Mouse (Mus musculus): ENCODE measurements at regions not wholly inside any gene's neighbourhood (a gene's known extent, or its start where the extent isn't known, plus 50 kb on each side); places are given as distances from the start of the nearest gene placed in this dataset.

DNA sequence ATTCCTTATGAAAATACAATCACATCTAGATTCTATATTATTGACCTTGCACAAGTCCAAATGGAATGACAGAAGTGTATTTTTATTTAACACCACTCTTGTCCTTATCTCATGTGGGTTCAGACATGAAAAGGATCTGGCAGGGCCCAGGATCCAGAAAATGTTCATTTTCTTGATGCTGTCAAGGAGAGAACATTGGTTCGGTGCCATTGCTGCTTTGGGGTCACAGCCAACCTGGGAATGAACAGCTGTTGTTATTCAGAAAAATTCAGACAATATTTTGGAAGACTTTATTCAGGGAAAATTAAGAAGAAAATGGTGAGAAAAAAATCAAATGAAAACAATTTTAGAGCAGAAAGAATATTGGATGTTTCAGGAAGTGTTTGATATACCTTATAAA is 590.0 kb downstream of the Iqcm start:
- no peak for ATAC-seq (replicated peaks; ENCODE audit: insufficient number of reproducible peaks, low FRiP score, low TSS enrichment)
- Histone ChIP-seq H3K9me3 (replicated peaks; ENCODE audit: control insufficient read depth, low read length) (no peaks in the 10 kb centered on the region), H3K36me3 (ENCODE audit: control insufficient read depth, insufficient read depth, low read length) (no peaks in the 10 kb centered on the region), H3K27me3 (ENCODE audit: control insufficient read depth, insufficient read depth, low read length) (no peaks in the 10 kb centered on the region), H3K4me3 (ENCODE audit: low read depth, low read length) (no peak overlapping the region), H3K4me1 (ENCODE audit: control insufficient read depth, insufficient read depth, low read length) (no peaks in the 10 kb centered on the region), H3K4me2 (no peak overlapping the region), H3K9ac (ENCODE audit: low read depth, low read length) (no peak overlapping the region), H3K27ac (ENCODE audit: low read depth, low read length) (no peak overlapping the region)
- WGBS (ENCODE audit: insufficient replicate concordance), result 70% methylated on average over 1 of the region's 1 CpGs

DNA sequence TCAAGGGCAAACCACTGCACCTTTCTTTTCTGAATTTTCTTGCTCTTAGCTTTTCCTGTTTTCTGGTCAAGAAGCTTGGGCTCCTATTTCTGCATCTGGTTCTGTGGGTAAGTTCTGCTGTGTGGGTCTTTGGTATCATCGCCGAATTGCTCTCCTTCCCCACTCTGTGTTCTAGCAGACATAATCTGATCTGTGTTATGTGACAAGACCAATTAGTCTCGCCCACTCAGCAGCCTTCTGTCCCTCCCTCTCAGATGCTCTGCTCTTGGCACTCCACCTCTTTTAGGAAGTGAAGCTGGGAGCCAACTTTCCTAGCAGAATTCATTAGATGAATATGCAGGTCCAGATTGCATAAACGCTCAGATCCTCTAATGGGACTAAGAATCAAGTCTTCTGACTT is 603.5 kb downstream of the Iqcm start:
- Histone ChIP-seq H3K4me1 (ENCODE audit: control insufficient read depth, insufficient read depth, low read length) (no peaks in the 10 kb centered on the region), H3K27ac (ENCODE audit: low read depth, low read length) (no peak overlapping the region), H3K27me3 (ENCODE audit: control insufficient read depth, insufficient read depth, low read length) (no peaks in the 10 kb centered on the region), H3K4me3 (ENCODE audit: low read depth, low read length) (no peak overlapping the region), H3K36me3 (ENCODE audit: control insufficient read depth, insufficient read depth, low read length) (no peaks in the 10 kb centered on the region), H3K4me2 (no peak overlapping the region), H3K9me3 (replicated peaks; ENCODE audit: control insufficient read depth, low read length) (no peaks in the 10 kb centered on the region), H3K9ac (ENCODE audit: low read depth, low read length) (no peak overlapping the region)
- 74% methylated on average over 4 of the region's 4 CpGs for WGBS (ENCODE audit: insufficient replicate concordance)
- ATAC-seq (replicated peaks; ENCODE audit: insufficient number of reproducible peaks, low FRiP score, low TSS enrichment), result no peak

DNA sequence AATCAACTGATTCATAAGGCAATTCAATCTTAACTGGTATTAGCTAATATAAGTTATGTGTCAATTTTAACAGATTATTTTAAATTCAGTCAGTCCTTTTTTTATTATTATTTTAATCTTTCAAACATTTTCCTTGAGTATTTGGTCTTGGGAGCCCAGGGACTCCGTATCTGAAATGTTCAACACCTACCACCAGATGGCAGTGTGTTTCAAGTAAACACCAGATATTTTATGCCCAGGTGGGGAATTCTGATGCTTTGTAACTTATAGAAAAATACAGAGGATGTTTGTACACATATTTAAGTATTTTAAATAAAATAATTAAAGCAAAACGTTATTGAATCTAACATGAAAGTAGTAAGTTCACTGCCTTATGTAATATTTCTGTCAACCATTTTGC is 619.2 kb downstream of the Iqcm start:
- no peaks in the 10 kb centered on the region for H3K4me1 ChIP-seq (ENCODE audit: control insufficient read depth, insufficient read depth, low read length)
- H3K4me3 ChIP-seq (ENCODE audit: low read depth, low read length), result no peak overlapping the region
- H3K9me3 ChIP-seq (replicated peaks; ENCODE audit: control insufficient read depth, low read length), result no peaks in the 10 kb centered on the region
- H3K4me2 ChIP-seq, result no peak overlapping the region
- no peaks in the 10 kb centered on the region for H3K27me3 ChIP-seq (ENCODE audit: control insufficient read depth, insufficient read depth, low read length)
- H3K9ac ChIP-seq (ENCODE audit: low read depth, low read length), result no peak overlapping the region
- ATAC-seq (replicated peaks; ENCODE audit: insufficient number of reproducible peaks, low FRiP score, low TSS enrichment), result no peak
- no peak overlapping the region for H3K27ac ChIP-seq (ENCODE audit: low read depth, low read length)
- no peaks in the 10 kb centered on the region for H3K36me3 ChIP-seq (ENCODE audit: control insufficient read depth, insufficient read depth, low read length)
- WGBS (ENCODE audit: insufficient replicate concordance), result 6% methylated on average over 2 of the region's 2 CpGs

DNA sequence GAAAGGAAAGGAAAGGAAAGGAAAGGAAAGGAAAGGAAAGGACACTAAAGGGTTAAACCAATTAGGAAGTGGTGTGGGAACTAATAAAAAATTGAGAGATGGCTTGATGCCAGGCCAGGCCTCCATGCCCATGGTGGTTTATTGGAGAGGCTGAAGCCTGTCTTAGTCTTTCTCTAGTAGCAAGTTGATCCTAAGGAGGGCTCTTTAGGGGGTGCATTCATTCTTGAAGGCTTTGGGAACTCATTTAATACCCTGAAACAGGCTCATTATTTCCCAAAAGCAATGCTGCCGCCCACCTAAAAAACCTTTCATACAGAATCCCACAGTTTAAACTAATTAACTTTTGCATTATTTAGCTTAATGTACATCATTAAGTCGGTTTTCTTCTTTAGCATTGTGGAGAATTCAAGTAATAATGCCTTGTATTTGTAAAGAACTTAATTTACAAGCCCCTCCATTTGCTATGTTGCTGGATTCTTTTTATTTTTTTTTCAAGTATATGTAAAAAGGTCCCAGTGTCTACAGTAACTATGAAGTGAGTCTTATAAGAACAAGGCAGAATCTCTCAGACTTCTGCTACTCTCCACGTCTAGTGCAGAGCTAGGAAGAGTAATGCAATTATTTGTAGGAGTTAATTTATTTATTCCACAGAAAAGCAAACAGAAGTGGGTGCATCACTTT is 624.3 kb downstream of the Iqcm start:
- Histone ChIP-seq H3K9ac (ENCODE audit: low read depth, low read length) (no peak overlapping the region), H3K27ac (ENCODE audit: low read depth, low read length) (no peak overlapping the region), H3K36me3 (ENCODE audit: control insufficient read depth, insufficient read depth, low read length) (no peaks in the 10 kb centered on the region), H3K4me3 (ENCODE audit: low read depth, low read length) (no peak overlapping the region), H3K4me2 (no peak overlapping the region), H3K27me3 (ENCODE audit: control insufficient read depth, insufficient read depth, low read length) (no peaks in the 10 kb centered on the region), H3K4me1 (ENCODE audit: control insufficient read depth, insufficient read depth, low read length) (no peaks in the 10 kb centered on the region), H3K9me3 (replicated peaks; ENCODE audit: control insufficient read depth, low read length) (no peaks in the 10 kb centered on the region)
- WGBS (ENCODE audit: insufficient replicate concordance), result 50% methylated on average over 3 of the region's 3 CpGs
- ATAC-seq (replicated peaks; ENCODE audit: insufficient number of reproducible peaks, low FRiP score, low TSS enrichment), result no peak

DNA sequence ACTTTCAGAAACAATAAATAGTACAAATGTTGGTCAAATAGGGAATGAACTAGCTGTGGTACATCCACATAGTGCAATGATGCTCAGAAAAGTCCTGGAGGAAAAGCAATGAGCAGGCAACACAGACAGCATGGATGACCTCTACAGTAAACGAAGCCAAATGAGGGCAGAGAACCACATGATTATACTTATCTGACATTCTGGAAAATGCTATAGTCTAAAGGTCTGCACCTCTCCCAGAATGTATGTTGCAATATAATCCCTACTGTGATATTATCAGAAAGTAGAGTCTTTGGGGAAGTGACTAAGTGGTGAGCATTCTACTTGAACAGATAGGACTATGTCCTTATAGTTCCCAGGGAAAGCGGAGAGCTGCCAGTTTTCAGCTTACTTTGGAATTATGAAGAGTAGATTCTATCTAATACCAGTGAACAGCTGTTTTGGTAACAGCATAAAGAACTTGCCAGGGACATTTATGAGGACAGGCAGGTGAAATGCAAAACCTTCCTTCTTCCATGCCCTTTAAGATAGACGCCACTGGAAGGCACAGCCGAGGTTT is 672.2 kb downstream of the Iqcm start:
- 65% methylated on average over 4 of the region's 4 CpGs for WGBS (ENCODE audit: insufficient replicate concordance)

DNA sequence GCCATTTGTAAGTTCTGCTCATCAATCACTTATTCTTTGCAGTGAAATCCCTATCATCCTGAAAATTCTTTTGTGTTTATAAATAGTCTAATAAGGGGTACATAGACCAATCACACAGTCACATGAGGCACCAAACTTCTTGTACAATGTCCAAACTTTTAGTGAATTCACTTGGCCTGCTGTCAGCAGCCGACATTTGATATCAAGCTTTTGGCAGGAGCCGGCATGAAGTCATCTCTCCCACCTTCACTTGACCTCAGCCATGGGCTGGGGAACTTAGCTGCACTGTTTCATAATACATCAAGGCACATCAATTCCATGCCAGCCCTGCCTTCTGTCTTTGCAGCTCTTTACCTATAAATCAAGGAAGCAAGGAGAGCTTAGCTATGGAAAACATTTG is 679.0 kb downstream of the Iqcm start:
- Histone ChIP-seq H3K9ac (ENCODE audit: low read depth, low read length) (no peak overlapping the region), H3K36me3 (ENCODE audit: control insufficient read depth, insufficient read depth, low read length) (no peaks in the 10 kb centered on the region), H3K27me3 (ENCODE audit: control insufficient read depth, insufficient read depth, low read length) (no peaks in the 10 kb centered on the region), H3K9me3 (replicated peaks; ENCODE audit: control insufficient read depth, low read length) (no peaks in the 10 kb centered on the region), H3K4me2 (no peak overlapping the region), H3K4me3 (ENCODE audit: low read depth, low read length) (no peak overlapping the region), H3K4me1 (ENCODE audit: control insufficient read depth, insufficient read depth, low read length) (no peaks in the 10 kb centered on the region), H3K27ac (ENCODE audit: low read depth, low read length) (no peak overlapping the region)
- ATAC-seq (replicated peaks; ENCODE audit: insufficient number of reproducible peaks, low FRiP score, low TSS enrichment), result 0 out of 2 replicates have a peak, but pooled peaks have one; percentile 35
- 47% methylated on average over 2 of the region's 2 CpGs for WGBS (ENCODE audit: insufficient replicate concordance)

More for the DNA sequence above, 672.2 kb downstream of the Iqcm start:
- no peaks in the 10 kb centered on the region for H3K27me3 ChIP-seq (ENCODE audit: control insufficient read depth, insufficient read depth, low read length)
- no peak overlapping the region for H3K9ac ChIP-seq (ENCODE audit: low read depth, low read length)
- no peak overlapping the region for H3K4me2 ChIP-seq
- H3K9me3 ChIP-seq (replicated peaks; ENCODE audit: control insufficient read depth, low read length), result no peaks in the 10 kb centered on the region
- no peaks in the 10 kb centered on the region for H3K4me1 ChIP-seq (ENCODE audit: control insufficient read depth, insufficient read depth, low read length)
- H3K27ac ChIP-seq (ENCODE audit: low read depth, low read length), result no peak overlapping the region
- H3K4me3 ChIP-seq (ENCODE audit: low read depth, low read length), result no peak overlapping the region
- H3K36me3 ChIP-seq (ENCODE audit: control insufficient read depth, insufficient read depth, low read length), result no peaks in the 10 kb centered on the region
- ATAC-seq (replicated peaks; ENCODE audit: insufficient number of reproducible peaks, low FRiP score, low TSS enrichment), result no peak

DNA sequence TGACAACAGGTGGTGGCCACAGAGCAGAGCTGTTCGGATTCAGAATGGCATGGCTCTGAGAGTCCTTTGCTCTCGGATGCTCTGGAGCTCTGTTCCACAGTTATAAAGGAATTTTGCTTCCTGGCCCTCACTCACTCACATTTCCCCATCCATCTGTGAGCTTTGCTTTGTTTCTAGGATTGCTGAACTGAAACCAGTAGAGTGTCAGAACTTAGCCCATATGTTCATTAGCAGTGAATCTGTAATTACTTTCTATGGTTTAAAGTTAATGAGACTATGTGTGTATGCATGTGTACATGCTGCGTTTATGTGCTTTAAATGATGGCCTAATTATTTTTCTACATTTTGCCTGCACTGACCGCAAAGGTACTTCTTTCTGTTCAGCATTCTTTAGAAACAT is 688.7 kb downstream of the Iqcm start:
- ATAC-seq (replicated peaks; ENCODE audit: insufficient number of reproducible peaks, low FRiP score, low TSS enrichment), result no peak
- Histone ChIP-seq H3K4me1 (ENCODE audit: control insufficient read depth, insufficient read depth, low read length) (no peaks in the 10 kb centered on the region), H3K27me3 (ENCODE audit: control insufficient read depth, insufficient read depth, low read length) (no peaks in the 10 kb centered on the region), H3K4me3 (ENCODE audit: low read depth, low read length) (no peak overlapping the region), H3K9ac (ENCODE audit: low read depth, low read length) (no peak overlapping the region), H3K9me3 (replicated peaks; ENCODE audit: control insufficient read depth, low read length) (no peaks in the 10 kb centered on the region), H3K36me3 (ENCODE audit: control insufficient read depth, insufficient read depth, low read length) (no peaks in the 10 kb centered on the region), H3K4me2 (no peak overlapping the region), H3K27ac (ENCODE audit: low read depth, low read length) (no peak overlapping the region)
- WGBS (ENCODE audit: insufficient replicate concordance), result 58% methylated on average over 4 of the region's 4 CpGs

DNA sequence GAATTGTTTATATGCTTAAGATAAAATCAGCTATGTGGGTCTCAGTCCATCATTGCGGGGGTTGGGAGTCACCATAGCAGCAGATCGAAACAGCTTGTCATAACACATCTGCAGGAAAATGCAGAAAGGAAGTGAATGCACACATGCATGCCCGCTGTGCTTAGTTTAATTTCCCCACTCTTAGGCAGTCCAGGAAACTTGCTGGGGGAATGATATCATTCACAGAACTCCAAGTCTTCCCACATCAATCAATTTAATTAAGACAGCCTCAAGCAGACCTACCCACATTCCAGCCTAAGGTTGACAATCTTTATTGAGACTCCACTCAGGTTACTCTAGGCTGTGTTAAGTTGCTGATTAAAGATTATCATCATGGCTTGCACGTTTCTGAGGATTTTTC is 700.2 kb downstream of the Iqcm start:
- Histone ChIP-seq H3K9ac (ENCODE audit: low read depth, low read length) (no peak overlapping the region), H3K9me3 (replicated peaks; ENCODE audit: control insufficient read depth, low read length) (no peaks in the 10 kb centered on the region), H3K27me3 (ENCODE audit: control insufficient read depth, insufficient read depth, low read length) (no peaks in the 10 kb centered on the region), H3K27ac (ENCODE audit: low read depth, low read length) (no peak overlapping the region), H3K36me3 (ENCODE audit: control insufficient read depth, insufficient read depth, low read length) (no peaks in the 10 kb centered on the region), H3K4me2 (no peak overlapping the region), H3K4me1 (ENCODE audit: control insufficient read depth, insufficient read depth, low read length) (no peaks in the 10 kb centered on the region), H3K4me3 (ENCODE audit: low read depth, low read length) (no peak overlapping the region)
- 48% methylated on average over 4 of the region's 4 CpGs for WGBS (ENCODE audit: insufficient replicate concordance)
- no peak for ATAC-seq (replicated peaks; ENCODE audit: insufficient number of reproducible peaks, low FRiP score, low TSS enrichment)

DNA sequence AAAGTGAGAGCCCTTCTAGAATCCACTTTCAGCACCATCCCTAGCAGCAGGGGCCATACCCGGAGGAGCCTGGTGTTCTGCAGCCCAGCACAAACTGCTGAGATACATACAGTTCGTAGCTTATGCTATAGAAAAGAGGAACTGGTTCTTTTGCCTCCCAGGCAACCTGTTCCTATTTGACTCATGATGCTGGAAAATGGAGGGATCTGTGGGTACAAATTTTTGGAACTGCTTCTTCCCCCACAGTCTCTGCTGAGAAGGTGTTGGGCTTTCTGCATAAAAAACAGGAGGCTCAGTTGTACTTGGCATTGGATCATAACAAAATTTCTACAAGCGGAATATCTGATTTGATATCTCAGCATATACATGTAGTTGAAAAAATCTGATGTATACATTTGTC is 716.7 kb upstream of the Nr3c2 start:
- no peaks in the 10 kb centered on the region for H3K27me3 ChIP-seq (ENCODE audit: control insufficient read depth, insufficient read depth, low read length)
- no peaks in the 10 kb centered on the region for H3K9me3 ChIP-seq (replicated peaks; ENCODE audit: control insufficient read depth, low read length)
- H3K9ac ChIP-seq (ENCODE audit: low read depth, low read length), result no peak overlapping the region
- no peak overlapping the region for H3K27ac ChIP-seq (ENCODE audit: low read depth, low read length)
- no peak overlapping the region for H3K4me2 ChIP-seq
- ATAC-seq (replicated peaks; ENCODE audit: insufficient number of reproducible peaks, low FRiP score, low TSS enrichment), result no peak
- H3K4me1 ChIP-seq (ENCODE audit: control insufficient read depth, insufficient read depth, low read length), result no peaks in the 10 kb centered on the region
- WGBS (ENCODE audit: insufficient replicate concordance), result 73% methylated on average over 3 of the region's 3 CpGs
- H3K36me3 ChIP-seq (ENCODE audit: control insufficient read depth, insufficient read depth, low read length), result no peaks in the 10 kb centered on the region
- H3K4me3 ChIP-seq (ENCODE audit: low read depth, low read length), result no peak overlapping the region
